Mouse (Mus musculus): Measurements from ENCODE around the gene Map4k4. TPM values are rescaled to one million over a fixed set of nuclear protein-coding genes. Genes with fewer than 3 reads are reported as not detected.

Gene Map4k4
- polyA plus RNA-seq, 1 experiment = 0.01 TPM

DNA sequence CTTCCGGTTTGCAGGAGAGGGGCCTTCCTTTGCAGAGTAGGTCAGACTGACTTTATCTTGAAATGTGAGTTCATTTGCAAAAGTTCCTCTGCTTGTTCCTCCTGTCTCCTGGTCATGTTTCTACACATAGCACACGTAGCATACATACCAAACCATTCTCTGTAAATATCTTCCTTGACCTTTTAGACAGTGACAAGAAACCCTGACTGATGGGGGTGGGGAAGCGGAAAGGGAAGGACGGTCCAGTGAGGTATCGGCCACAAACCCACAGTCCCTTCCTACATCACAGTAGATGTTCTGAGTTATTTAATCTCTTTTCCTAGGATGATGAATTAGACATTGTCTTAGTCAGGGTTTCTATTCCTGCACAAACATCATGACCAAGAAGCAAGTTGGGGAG is 145.9 kb downstream of the Map4k4 start:
- no peak for TF ChIP-seq GATA1 (IDR thresholded peaks at IDR 0.05; ENCODE audit: low read length)

DNA sequence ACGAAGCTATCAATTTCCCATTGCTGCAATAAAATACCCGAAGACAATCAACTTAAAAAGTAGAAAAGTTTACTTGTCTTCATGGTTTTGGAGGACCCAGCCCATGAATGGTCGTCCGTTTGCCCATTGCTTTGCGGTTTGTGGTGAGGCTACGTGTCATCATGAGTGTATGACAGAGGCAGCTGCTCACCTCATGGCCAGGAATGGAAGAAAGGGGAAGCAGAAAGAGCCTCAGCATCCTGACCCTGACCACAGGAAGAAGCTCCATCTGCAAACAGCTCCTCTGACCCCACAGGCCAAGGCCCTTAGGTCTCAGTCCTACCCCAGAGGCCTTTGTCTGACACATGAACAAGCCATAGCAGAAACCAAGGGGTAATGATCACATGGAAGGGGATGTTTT is 150.4 kb downstream of the Map4k4 start:
- no peak for TF ChIP-seq GATA1 (IDR thresholded peaks at IDR 0.05; ENCODE audit: low read length)

DNA sequence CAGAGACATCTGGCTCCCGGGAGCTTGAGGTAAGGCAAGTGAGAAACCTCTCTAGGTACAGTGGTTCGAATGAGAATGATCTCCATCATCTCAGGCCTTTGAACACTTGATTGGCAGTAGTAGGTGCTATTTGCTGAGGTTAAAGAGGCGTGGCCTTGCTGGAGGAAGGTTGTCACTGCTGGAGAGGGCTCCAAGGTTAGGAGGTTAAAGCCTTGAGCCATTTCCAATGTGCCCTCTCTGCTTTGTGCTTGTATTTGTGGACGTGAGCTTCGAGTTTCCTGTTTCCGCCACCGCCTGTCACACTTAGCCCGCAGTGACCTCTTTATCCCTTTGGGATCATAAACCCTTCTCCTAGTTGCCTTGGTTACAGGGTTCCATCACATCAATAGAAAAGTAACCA is 151.4 kb downstream of the Map4k4 start:
- TF ChIP-seq GATA1 (IDR thresholded peaks at IDR 0.05; ENCODE audit: low read length) = no peak

- no peak for TF ChIP-seq GATA1 (IDR thresholded peaks at IDR 0.05; ENCODE audit: low read length)
Measured at GRCm38 (mm10) chr1:40053071-40053470, 152.4 kb downstream of the Map4k4 start.

GRCm38 (mm10) chr1:40055051-40055450 is 154.3 kb downstream of the Map4k4 start:
- no peak for TF ChIP-seq GATA1 (IDR thresholded peaks at IDR 0.05; ENCODE audit: low read length)

- TF ChIP-seq GATA1 (IDR thresholded peaks at IDR 0.05; ENCODE audit: low read length) = no peak
Measured at GRCm38 (mm10) chr1:40055963-40056362, 155.2 kb downstream of the Map4k4 start.

GRCm38 (mm10) chr1:40057351-40057750 is 156.6 kb downstream of the Map4k4 start:
- TF ChIP-seq GATA1 (IDR thresholded peaks at IDR 0.05; ENCODE audit: low read length) = no peak

- TF ChIP-seq GATA1 (IDR thresholded peaks at IDR 0.05; ENCODE audit: low read length) = no peak
Measured at GRCm38 (mm10) chr1:40058013-40058412, 157.3 kb downstream of the Map4k4 start.

GRCm38 (mm10) chr1:40059122-40059774 is 158.5 kb downstream of the Map4k4 start:
- TF ChIP-seq GATA1 (IDR thresholded peaks at IDR 0.05; ENCODE audit: low read length) = no peak

GRCm38 (mm10) chr1:40061359-40061758 is 160.6 kb downstream of the Map4k4 start:
- no peak for TF ChIP-seq GATA1 (IDR thresholded peaks at IDR 0.05; ENCODE audit: low read length)

DNA sequence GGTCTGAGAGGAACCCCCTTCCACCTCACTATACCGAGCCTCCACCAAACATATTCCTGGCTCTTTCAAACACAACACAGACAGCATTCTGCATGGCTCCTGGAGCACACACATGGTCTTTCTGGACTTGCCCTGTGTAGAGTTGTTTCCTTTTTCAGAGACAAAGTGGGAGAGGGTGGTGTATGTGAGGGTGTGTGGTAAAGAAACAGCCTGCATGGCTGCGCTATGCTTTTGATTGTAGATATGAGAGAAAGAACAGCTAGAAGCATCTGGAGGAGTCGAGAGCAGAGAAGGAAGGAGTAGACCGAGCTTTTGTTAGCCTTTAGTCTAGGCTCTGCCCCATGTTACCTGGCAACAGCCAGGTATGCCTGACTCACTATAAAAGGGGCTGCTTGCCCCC is 162.7 kb downstream of the Map4k4 start:
- TF ChIP-seq GATA1 (IDR thresholded peaks at IDR 0.05; ENCODE audit: low read length) = no peak

DNA sequence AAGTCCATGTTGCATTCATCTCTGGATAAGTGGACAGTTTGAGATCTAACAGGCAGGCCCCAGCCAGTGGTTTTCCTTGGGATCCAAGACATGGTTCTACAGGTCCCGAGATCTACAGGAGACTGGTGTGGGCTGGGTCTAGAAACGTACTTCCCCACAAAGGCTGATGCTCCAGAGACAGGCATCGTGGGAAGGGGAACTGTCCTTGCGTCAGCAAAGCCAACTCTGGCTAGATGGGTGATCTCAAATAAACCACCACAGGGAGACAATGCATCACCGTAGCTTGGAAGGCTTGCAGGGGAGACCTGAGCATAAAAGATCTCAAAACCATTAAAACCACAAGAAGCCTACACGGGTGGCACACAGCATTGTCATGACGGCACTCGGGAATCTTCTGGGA is 163.8 kb downstream of the Map4k4 start:
- TF ChIP-seq GATA1 (IDR thresholded peaks at IDR 0.05; ENCODE audit: low read length) = no peak

- TF ChIP-seq GATA1 (IDR thresholded peaks at IDR 0.05; ENCODE audit: low read length) = no peak
Measured at GRCm38 (mm10) chr1:40072558-40072957, 171.8 kb downstream of the Map4k4 start.

DNA sequence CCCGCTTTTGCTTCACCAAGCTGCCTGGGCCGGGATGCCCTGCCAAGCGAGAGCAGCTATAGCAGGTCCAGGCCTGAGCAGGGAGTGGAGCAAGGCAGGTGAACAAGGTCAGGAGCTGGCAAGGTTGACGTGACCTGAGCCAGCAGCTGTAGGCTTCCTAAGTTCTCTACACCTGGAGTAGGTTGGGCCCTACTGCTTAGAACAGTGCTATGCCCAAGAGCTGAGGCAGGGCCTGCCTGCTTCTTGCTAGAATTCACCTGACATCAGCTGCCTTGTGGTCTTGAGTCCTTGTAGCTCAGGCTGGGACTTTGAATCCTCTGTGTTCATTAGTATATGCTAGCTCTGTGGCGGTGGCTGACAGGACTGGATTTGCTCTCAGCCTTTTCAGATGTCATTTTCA is 173.1 kb downstream of the Map4k4 start, which contains the start of gene Il1r2:
Gene Il1r2 (plus strand): TSS at position 301 of the 400 bp plus-strand sequence.
- no peak for TF ChIP-seq GATA1 (IDR thresholded peaks at IDR 0.05; ENCODE audit: low read length)

Other genes with a start within 250 kb of the Map4k4 start
- not detected in 2 replicates for gene Creg2, start 249.4 kb upstream of the Map4k4 start, polyA plus RNA-seq (2012)
- not detected in 2 replicates for gene Rfx8, start 179.9 kb upstream of the Map4k4 start, polyA plus RNA-seq (2012)
- gene Gm3646, start 95.6 kb upstream of the Map4k4 start, polyA plus RNA-seq (2012) = not detected in 2 replicates
- gene Il1r2, start 173.2 kb downstream of the Map4k4 start, polyA plus RNA-seq (2012) = not detected in 2 replicates